Mouse (Mus musculus) kidney, adult 2 months (tissue): ENCODE data around the gene Mc1r.
A peak's percentile ranks its signal among the peaks of the same experiment; 100 is the strongest.

ENCODE experiments used
- CTCF ChIP-seq: fragments of 200-500 bp; conservative IDR thresholded peaks from 2 replicates; pipeline ENCODE4 v1.5.1; 2011; ENCODE audit warnings: low read depth, mild to moderate bottlenecking, control low read depth, low read length, moderate library complexity, mixed read lengths; ENCODE audit not compliant: insufficient read depth, insufficient read length
- POLR2A ChIP-seq: fragments of 200-500 bp; IDR thresholded peaks from one replicate; pipeline ENCODE4 v1.6.1; 2011; ENCODE audit warnings: low read depth, low read length, control low read depth

DNA sequence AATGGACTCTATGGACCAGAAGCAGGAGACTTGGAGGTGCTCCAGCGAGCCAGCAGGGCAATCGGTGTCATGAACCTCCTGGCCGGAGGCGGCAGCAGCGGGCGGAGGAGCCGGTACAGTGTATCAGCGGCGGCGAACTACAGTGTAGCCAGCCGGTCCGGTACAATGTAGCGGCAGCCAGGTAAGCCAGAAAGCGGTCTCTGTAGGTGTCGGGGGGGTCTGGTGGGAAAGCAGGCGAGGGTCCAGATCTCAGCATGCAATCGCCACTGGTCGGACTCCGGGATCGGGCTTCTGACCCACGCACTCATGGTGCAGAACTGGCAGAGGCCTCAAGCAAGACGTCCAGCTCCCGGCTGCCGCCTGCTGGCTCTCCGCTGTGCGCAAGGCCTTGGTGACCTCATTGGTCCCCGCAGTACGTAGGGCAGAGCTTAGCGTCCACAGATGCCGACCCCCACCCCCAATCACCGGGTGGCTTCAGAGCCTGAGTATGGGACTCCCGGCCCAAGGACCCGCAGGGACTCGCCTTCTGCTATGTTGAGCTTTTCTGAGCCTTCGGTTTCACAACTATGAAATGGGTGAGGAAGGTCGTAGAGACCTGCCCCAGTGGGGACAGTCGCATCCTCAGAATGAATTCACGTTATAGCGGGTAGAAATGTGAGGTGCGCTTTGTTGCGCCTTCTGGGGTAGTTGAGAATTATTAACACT lies 36.1 kb downstream of the Mc1r start:
- TF ChIP-seq POLR2A (no peak), CTCF (peak; percentile 65)
